Comparison of ENCODE assay signal across 22 mouse cellular contexts in genomic region chr6:134804736-134805277, GRCm38 (mm10). TPM values are rescaled to one million over a fixed set of nuclear protein-coding genes. Genes with fewer than 3 reads are reported as not detected.
DNase-seq lines count a peak whose midpoint lies in the region; ATAC-seq and TF ChIP-seq lines count a peak whose summit lies in the region.
"Had no signal": no experiment of that assay in that cellular context is flagged by ENCODE, and none has a peak within 500 bp of the region (broad histone marks: within the 10 kb centered on the region; RNA-seq: fewer than 3 reads in every experiment).

No protein-coding gene starts in this region.

- no peak for TF ChIP-seq POLR2A in kidney, adult 2 months (IDR thresholded peaks at IDR 0.05; ENCODE audit: low read depth, low read length)
- TF ChIP-seq POLR2A in CH12.LX (IDR thresholded peaks at IDR 0.05; ENCODE audit: low read depth, low read length), result no peak

- no peak overlapping the region for H3K4me2 ChIP-seq in kidney, embryonic 15.5 days
- no peak overlapping the region for H3K4me2 ChIP-seq in CH12.LX (ENCODE audit: insufficient read depth, low read depth, poor library complexity, severe bottlenecking)
- H3K4me2 ChIP-seq: embryonic facial prominence, embryonic 13.5 days; hindbrain, embryonic 14.5 days; liver, embryonic 11.5 days; midbrain, embryonic 15.5 days had no signal

- H3K9me3 ChIP-seq in kidney, embryonic 15.5 days (replicated peaks), result no peaks in the 10 kb centered on the region
- no peaks in the 10 kb centered on the region for H3K9me3 ChIP-seq in CH12.LX (replicated peaks; ENCODE audit: low read length)
- H3K9me3 ChIP-seq: embryonic facial prominence, embryonic 13.5 days; G1E; midbrain, embryonic 15.5 days had no signal

- DNase-seq in kidney, adult 2 months, result peak; percentile 85
- DNase-seq in CH12.LX (ENCODE audit: extremely low read depth), result no peak
- peak; percentile 81 for DNase-seq in ES-CJ7 (ENCODE audit: low read depth, low spot score)
- peak; percentile 44 for DNase-seq in adrenal gland, postnatal 14 days
- no peak for DNase-seq in lung, postnatal 4 days
- DNase-seq in right cerebral cortex, postnatal 14 days, result no peak
- DNase-seq: cerebellum, adult 9-10 months; gastrocnemius, postnatal 10 days; heart, adult 18-20 months; heart, postnatal 36 days; left cerebral cortex, postnatal 4 days; lung, adult 2 months; thymus, postnatal 4 days had no signal

- 31% methylated on average over 5 of the region's 5 CpGs for WGBS in kidney, adult 2 months
- 72% methylated on average over 5 of the region's 5 CpGs for WGBS in kidney, embryonic 15.5 days

- no peaks in the 10 kb centered on the region; the same call in 1 of the 2 replicates for H3K27me3 ChIP-seq in kidney, adult 2 months (replicated peaks; ENCODE audit: control insufficient read depth, insufficient read depth, low read length)
- H3K27me3 ChIP-seq in kidney, embryonic 15.5 days, result no peaks in the 10 kb centered on the region
- H3K27me3 ChIP-seq in CH12.LX (replicated peaks), result no peaks in the 10 kb centered on the region
- H3K27me3 ChIP-seq: embryonic facial prominence, embryonic 13.5 days; midbrain, embryonic 15.5 days had no signal

- dilution Hi-C loops in CH12.LX (cut with MboI; ENCODE audit: extremely low pct_ligation_motif_present, extremely low pct_unique_long_range_greater_than_20kb, low sequenced_read_pairs), result no loop called here

- TF ChIP-seq RAD21 in CH12.LX (IDR thresholded peaks at IDR 0.05; ENCODE audit: low read depth, low read length), result no peak

- no peak overlapping the region for H3K9ac ChIP-seq in kidney, embryonic 15.5 days
- H3K9ac ChIP-seq in CH12.LX (ENCODE audit: insufficient read depth, low read depth), result no peak overlapping the region
- H3K9ac ChIP-seq: embryonic facial prominence, embryonic 13.5 days; hindbrain, embryonic 14.5 days; midbrain, embryonic 15.5 days had no signal

- no peak overlapping the region for H3K4me3 ChIP-seq in kidney, adult 2 months (ENCODE audit: insufficient read depth, low read depth, low read length)
- no peak overlapping the region for H3K4me3 ChIP-seq in kidney, embryonic 15.5 days (replicated peaks)
- no peak overlapping the region for H3K4me3 ChIP-seq in CH12.LX (replicated peaks in 1 of 3; ENCODE audit: low read depth in 2 of 3, low read length in 2 of 3, poor library complexity in 1 of 3)
- H3K4me3 ChIP-seq: embryonic facial prominence, embryonic 13.5 days; layer of hippocampus, adult 2 months; left cerebral cortex, adult 2 months; midbrain, embryonic 15.5 days had no signal

- no peak for TF ChIP-seq CTCF in kidney, adult 2 months (conservative IDR thresholded peaks at IDR 0.05; ENCODE audit: insufficient read depth, insufficient read length, low read depth, low read length)
- no peak for TF ChIP-seq CTCF in CH12.LX (conservative IDR thresholded peaks at IDR 0.05 in 1 of 2, IDR thresholded peaks at IDR 0.05 in 1 of 2; ENCODE audit: low read depth in 2 of 2, low read length in 2 of 2)

- no peaks in the 10 kb centered on the region for H3K36me3 ChIP-seq in kidney, adult 2 months (ENCODE audit: control insufficient read depth, insufficient read depth, low read length)
- no peaks in the 10 kb centered on the region for H3K36me3 ChIP-seq in kidney, embryonic 15.5 days
- H3K36me3 ChIP-seq in CH12.LX (replicated peaks in 1 of 2; ENCODE audit: control insufficient read depth in 1 of 2, insufficient read depth in 1 of 2, low read length in 1 of 2), result no peaks in the 10 kb centered on the region
- H3K36me3 ChIP-seq: embryonic facial prominence, embryonic 13.5 days; G1E; midbrain, embryonic 15.5 days had no signal

- no peak for ATAC-seq in kidney, embryonic 15.5 days (replicated peaks; ENCODE audit: low FRiP score)
- ATAC-seq: forebrain, embryonic 14.5 days; midbrain, embryonic 15.5 days had no signal

- no peak overlapping the region for H3K27ac ChIP-seq in kidney, adult 2 months (ENCODE audit: insufficient read depth, low read depth, low read length)
- no peak overlapping the region for H3K27ac ChIP-seq in kidney, embryonic 15.5 days
- H3K27ac ChIP-seq in CH12.LX (ENCODE audit: insufficient read depth, low read depth), result no peak overlapping the region
- H3K27ac ChIP-seq: embryonic facial prominence, embryonic 13.5 days; hindbrain, embryonic 14.5 days; layer of hippocampus, adult 2 months; left cerebral cortex, adult 2 months; midbrain, embryonic 15.5 days had no signal

- H3K4me1 ChIP-seq in kidney, adult 2 months (ENCODE audit: control insufficient read depth, insufficient read depth, low read length), result peaks cover 15% of the 10 kb centered on the region
- H3K4me1 ChIP-seq in kidney, embryonic 15.5 days, result 0 out of 2 replicates have a peak, but pooled peaks cover 2% of the 10 kb centered on the region
- peaks cover 12 to 61% of the 10 kb centered on the region in 2 experiments for H3K4me1 ChIP-seq in CH12.LX (ENCODE audit: control insufficient read depth in 1 of 2, insufficient read depth in 2 of 2)
- H3K4me1 ChIP-seq: midbrain, embryonic 15.5 days had no signal

- H3K79me2 ChIP-seq in CH12.LX (replicated peaks; ENCODE audit: control insufficient read depth, extremely low read depth, insufficient read depth, poor library complexity, severe bottlenecking), result no peaks in the 10 kb centered on the region

- no peak for TF ChIP-seq EP300 in CH12.LX (IDR thresholded peaks at IDR 0.05; ENCODE audit: low read length)

- in situ Hi-C loops in CH12.LX (cut with MboI; ENCODE audit: low pct_ligation_motif_present, low pct_unique_long_range_greater_than_20kb, low sequenced_read_pairs), result no loop called here

TF ChIP-seq in CH12.LX, 34 proteins besides CTCF, POLR2A, EP300 and RAD21:
- TF ChIP-seq IRF4 (IDR thresholded peaks at IDR 0.05; ENCODE audit: low read depth, low read length) (0 out of 2 replicates have a peak, but pooled peaks have one; percentile 0), UBTF (IDR thresholded peaks at IDR 0.05; ENCODE audit: low read depth, low read length) (no peak)

RNA-seq across cellular contexts. Expression of gene Dusp16, which starts 12.4 kb away (rescaled TPM):
- polyA plus RNA-seq in kidney, adult 2 months (2012; rRNA removed), result 11.7 and 17.6 TPM in 2 replicates
- polyA plus RNA-seq in kidney, embryonic 15.5 days (2015; fragmentation: Nextera tagmentation; extraction: Ambion mirVana), result 11.0 and 11.8 TPM in 2 replicates
- 8.8 and 10.6 TPM in 2 replicates for total RNA-seq in CH12.LX (2012; rRNA removed)
- total RNA-seq in CH12.LX (2014; rRNA removed), result 3.7 and 5.2 TPM in 2 replicates
- 13.1 and 17.3 TPM in 2 replicates for polyA plus RNA-seq in CH12.LX (2012; ENCODE audit: insufficient read length, low read depth)
- 17.9 and 22.8 TPM in 2 replicates for total RNA-seq in adrenal gland, postnatal 14 days (2021)

RNA-seq across cellular contexts. Expression of gene Crebl2, which starts 25.1 kb away (rescaled TPM):
- polyA plus RNA-seq in kidney, adult 2 months (2012; rRNA removed), result 20.4 and 26.1 TPM in 2 replicates
- 2.3 and 3.1 TPM in 2 replicates for polyA plus RNA-seq in kidney, embryonic 15.5 days (2015; fragmentation: Nextera tagmentation; extraction: Ambion mirVana)
- total RNA-seq in CH12.LX (2012; rRNA removed), result 0.80 and 2.2 TPM in 2 replicates
- total RNA-seq in CH12.LX (2014; rRNA removed), result 0.92 and 1.4 TPM in 2 replicates
- 1.00 and 1.5 TPM in 2 replicates for polyA plus RNA-seq in CH12.LX (2012; ENCODE audit: insufficient read length, low read depth)
- 17.2 and 21.1 TPM in 2 replicates for total RNA-seq in adrenal gland, postnatal 14 days (2021)

Comparison
In these comparisons a context has a peak if more than half of its experiments do, and no peak if none do; other contexts are left out.
1. DNase-seq: peak in kidney, adult 2 months (single experiment), ES-CJ7 (single experiment) and adrenal gland, postnatal 14 days (single experiment); none in CH12.LX (single experiment), lung, postnatal 4 days (0 of 2) and right cerebral cortex, postnatal 14 days (single experiment).